Mouse (Mus musculus) CD4-positive, CD25-positive, alpha-beta regulatory T cell, adult 2 months (primary cell): ENCODE data around the gene Nhsl1.
A peak's percentile ranks its signal among the peaks of the same experiment; 100 is the strongest.
"Not testable (repeated sequence)": the region's sequence is repeated elsewhere in the genome, so short reads cannot be mapped to it uniquely, and the experiment has no call there.

Experiments
- DNase-seq: peaks from one replicate; pipeline ENCODE4 v3.0.0-alpha.2; 2012; ENCODE audit warnings: low read depth, low spot score

The Nhsl1 gene

GRCm38 (mm10) chr10:18446359-18446820 is 127.6 kb downstream of the Nhsl1 start:
- DNase-seq, result no peak

- no peak for DNase-seq
These were observed 128.5 kb downstream of the Nhsl1 start for GRCm38 (mm10) chr10:18447299-18447698.

- not testable (repeated sequence) for DNase-seq
These were observed 130.1 kb downstream of the Nhsl1 start for GRCm38 (mm10) chr10:18448896-18449295.

- peak; percentile 82 for DNase-seq
These were observed 134.6 kb downstream of the Nhsl1 start for GRCm38 (mm10) chr10:18453380-18453779.

DNA sequence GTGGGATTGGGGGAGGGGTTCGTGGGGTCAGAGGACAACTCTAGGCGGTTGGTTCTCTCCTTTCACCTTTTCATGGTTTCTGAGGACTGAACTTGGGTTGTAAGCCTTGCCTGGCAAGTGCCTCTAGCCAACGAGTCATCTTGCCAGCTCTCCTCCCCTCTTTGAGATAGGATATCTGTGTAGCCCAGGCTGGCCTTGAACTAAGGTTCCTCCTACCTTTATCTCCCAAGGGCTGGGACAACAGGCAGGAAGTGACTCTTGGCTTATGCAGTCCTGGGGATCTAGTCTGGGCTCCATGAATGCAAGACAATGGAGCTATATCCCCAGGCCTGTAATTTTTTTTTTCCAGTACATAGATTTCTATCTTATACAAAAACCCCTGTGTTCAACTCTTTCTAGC is 135.4 kb downstream of the Nhsl1 start:
- DNase-seq, result no peak

DNA sequence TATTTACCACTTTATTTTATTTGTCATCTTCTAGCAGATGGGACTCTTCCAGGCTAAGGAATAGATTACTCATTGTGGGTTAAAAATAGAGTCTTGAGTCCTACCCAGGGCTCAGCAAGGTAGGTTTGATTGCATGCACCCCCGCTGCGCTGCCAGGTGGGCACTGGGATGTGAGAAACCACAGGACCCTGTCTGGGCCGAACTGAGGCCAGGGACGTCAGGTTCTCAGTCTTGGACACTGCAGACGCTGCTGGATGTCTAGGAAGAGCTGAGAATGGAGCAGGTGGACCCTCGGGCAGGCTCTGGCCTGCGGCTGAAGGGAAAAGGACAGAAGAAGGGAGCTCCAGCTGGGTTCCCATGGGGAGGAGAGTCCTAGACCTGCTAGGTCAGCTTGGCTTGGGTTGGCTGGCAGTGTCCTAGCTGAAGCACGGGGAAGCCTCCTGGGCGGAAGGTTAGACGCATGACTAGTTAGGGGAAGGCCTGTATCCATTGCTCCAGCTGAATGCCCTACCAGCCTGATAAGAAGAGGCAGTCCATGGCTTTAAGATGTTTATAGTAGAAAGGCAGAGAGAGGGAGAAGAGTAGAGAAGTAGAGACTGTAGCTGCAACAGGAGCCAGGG is 136.6 kb downstream of the Nhsl1 start:
- no peak for DNase-seq

DNA sequence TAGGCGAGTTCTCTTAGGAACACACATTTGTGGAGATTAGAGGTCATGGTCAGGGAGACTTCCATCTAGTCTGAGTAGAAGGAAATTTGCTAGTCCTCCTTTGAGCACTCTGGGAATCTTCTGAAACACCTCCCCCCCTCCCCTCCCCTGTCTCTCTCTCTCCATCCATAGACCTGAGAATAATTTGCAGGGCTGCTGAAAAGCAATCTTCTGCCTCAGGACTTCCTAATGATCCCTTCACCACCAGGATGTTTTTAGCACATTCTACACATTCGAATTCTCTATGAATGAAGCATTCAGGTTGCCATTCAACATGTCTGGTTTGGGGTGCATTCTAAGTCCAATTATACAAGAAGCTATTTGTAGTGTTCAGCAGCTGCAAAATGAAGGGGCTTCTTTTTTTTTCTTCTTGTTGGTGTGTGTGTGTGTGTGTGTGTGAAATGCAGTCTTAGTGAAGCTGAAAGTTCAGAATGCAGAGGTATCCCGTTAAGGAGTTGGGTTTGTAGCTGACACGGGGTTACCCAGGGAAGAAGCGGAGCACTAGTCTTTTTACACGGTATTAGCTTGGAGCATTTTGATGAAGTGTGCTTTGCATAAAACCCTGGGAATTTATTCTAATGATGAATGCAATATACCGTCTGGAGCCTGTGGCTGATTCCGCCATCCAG is 139.2 kb downstream of the Nhsl1 start:
- DNase-seq, result no peak

GRCm38 (mm10) chr10:18461336-18461735 is 142.6 kb downstream of the Nhsl1 start:
- DNase-seq, result no peak

GRCm38 (mm10) chr10:18463071-18463841 is 144.5 kb downstream of the Nhsl1 start:
- no peak for DNase-seq

GRCm38 (mm10) chr10:18468396-18468795 is 149.6 kb downstream of the Nhsl1 start:
- DNase-seq, result no peak

GRCm38 (mm10) chr10:18469279-18470135 is 150.7 kb downstream of the Nhsl1 start:
- DNase-seq, result peak; percentile 62

DNA sequence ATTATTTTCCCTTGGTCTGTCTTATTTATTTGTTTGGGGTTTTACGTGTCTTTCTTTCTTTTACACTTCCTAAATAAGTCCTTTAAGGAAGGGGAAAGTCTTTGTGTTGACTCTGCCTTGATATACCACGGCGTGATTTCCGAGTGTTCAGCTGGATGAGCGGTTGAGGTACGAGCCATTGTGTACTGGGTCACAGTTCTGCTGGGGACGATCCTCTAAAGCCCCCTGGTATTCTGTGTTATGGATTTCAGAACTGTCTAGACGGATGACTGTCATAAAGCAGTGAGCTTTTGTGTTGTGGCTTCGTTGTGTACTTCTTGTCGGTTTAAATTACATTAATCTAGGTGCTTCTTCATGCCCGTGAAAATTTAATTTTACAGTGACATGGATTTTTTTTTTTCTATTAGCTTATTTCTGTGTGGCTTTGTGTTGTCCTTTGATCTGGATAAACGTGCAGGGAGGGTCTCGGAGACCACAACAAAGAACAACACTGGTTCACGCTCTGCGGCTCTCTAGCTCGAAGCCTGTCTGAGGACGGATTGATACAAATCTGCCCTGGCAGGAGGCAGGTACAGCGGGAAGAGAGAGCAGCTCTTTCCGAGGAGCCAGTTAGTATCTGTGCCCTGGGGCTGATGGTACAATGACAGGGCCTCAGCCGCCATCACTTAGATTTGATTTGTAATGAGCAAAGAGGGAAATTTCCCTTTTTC is 151.7 kb downstream of the Nhsl1 start:
- peak; percentile 13 for DNase-seq

DNA sequence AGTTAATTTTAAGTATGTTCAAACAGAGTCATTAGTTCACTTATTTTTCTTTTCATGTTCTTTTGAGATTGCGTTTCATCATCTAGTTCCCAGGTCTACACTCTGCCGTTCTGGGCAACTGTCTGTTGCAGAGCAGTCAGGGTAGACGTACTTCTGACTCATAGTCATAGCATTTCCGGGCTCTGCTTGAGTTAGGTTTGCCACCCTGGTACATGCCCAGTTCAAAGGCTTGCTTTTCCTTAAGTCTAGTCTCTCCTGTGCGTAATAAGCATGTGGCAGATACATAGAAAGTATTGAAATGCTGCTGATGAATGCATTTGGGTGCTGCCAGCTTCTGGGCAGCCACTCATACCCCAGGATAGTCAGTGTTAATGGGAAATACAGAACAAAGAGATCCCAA is 152.9 kb downstream of the Nhsl1 start:
- DNase-seq, result no peak

DNA sequence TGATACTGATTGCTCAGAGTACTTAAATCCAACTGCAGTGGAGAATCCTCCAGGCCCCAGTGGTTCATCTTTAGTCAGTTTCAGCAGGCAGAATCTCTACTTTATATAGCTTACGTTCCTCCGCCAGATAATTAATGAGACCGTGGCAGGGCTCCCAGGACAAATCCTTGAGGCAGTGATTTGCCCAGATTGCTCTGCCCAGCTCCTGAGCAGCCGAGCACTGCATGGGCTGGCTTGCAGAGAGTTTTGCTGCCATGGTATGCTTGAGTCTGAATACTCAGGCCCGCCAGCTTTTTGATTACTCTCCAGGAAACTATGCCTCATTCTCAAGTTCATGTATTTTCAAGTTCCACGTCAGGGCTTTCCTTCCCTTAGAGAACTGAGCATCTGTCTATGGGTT is 156.3 kb downstream of the Nhsl1 start:
- DNase-seq, result no peak

DNA sequence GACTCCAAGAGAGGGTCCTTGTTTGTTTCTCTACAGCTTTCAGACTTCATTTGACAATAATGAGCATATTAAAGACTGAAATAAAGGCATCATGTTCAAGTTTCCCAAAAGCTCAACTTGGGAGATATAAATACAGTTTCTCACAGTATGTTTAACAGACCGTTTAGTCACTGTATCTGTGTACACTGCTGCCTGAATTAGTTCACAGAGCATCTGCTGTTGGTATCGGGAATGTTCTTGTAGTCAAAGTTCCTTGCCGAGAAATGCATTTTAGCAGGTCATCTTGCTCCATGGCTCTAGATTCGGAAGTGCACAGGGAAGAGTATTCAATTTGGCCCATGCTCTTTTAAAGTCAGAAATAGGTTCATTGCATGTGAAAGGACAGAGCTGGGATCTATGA is 159.5 kb downstream of the Nhsl1 start:
- no peak for DNase-seq

GRCm38 (mm10) chr10:18479285-18479684 is 160.5 kb downstream of the Nhsl1 start:
- DNase-seq, result no peak

- DNase-seq, result no peak
These were observed 162.1 kb downstream of the Nhsl1 start for GRCm38 (mm10) chr10:18480836-18481235.

DNA sequence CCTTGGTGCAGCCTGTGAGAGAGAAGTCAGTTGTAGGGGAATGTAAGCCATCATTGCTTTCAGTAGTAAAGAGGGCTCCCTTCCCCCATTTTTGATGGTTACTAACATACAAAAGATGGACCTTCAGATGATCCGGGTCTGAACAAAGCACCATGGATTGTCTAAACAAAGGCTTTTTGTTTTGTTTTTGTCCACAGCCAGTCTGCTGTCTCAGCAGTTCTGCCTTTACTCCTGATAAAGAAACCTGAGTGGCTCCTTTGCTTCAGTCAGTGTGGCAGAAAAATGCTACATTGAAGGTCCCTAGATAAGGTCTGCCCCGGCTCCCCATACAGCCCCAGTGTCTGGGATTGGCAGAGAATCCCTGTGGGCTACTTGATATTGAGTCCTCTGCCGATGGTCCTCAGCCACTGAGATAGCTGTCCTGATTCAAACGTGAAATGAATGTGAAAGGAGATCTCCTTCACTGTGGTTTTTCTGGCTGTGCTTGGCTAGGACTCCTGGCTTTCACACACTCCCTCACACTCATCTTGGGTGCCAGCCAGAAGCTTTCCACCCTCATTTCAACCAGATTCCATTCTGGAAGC is 163.9 kb downstream of the Nhsl1 start:
- no peak for DNase-seq

DNA sequence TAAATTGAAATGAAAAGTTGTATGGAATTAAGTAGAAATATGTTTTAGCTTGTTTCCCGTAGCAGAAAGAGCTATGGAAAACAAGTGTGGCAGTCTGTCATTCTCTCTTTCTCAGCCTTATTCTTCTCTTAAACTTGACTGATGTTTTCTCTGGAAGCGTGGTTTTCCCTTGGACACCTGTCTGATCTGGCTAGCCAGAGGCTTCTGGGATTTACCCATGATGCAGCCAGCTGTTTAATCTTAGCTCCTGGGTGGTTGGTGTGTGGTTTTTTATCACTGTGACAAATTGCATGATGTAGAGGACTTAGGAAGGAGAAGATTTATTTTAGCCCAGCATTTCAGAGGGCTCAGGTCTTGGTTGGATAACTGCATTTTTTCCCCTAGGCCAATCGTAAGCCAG is 164.9 kb downstream of the Nhsl1 start:
- no peak for DNase-seq

GRCm38 (mm10) chr10:18484731-18485130 is 165.9 kb downstream of the Nhsl1 start:
- no peak for DNase-seq
